Mouse (Mus musculus) C2C12 (cell line): ENCODE results near the gene Mettl15. TPM values are rescaled to one million over a fixed set of nuclear protein-coding genes. Genes with fewer than 3 reads are reported as not detected.
"Not testable (repeated sequence)": the region's sequence is repeated elsewhere in the genome, so short reads cannot be mapped to it uniquely, and the experiment has no call there.

ENCODE experiments used
- H3K27me3 ChIP-seq: one replicate; pipeline ENCODE4 v1.6.1; 2011; ENCODE audit not compliant: control insufficient read depth, insufficient read depth, insufficient read length
- H3K36me3 ChIP-seq: one replicate; pipeline ENCODE4 v1.6.1; 2011; ENCODE audit not compliant: control insufficient read depth, insufficient read depth
- H3K4me3 ChIP-seq: one replicate; pipeline ENCODE4 v1.5.1; 2011; ENCODE audit warnings: mild to moderate bottlenecking, control low read depth; ENCODE audit not compliant: poor library complexity, insufficient read depth, severe bottlenecking
- H3K79me2 ChIP-seq: one replicate; pipeline ENCODE4 v1.6.1; 2011; ENCODE audit not compliant: control insufficient read depth, insufficient read depth
- H3K79me3 ChIP-seq: one replicate; pipeline ENCODE4 v1.6.1; 2011; ENCODE audit warnings: low read depth, control low read depth
- H3ac ChIP-seq: one replicate; pipeline ENCODE3; 2011; ENCODE audit warnings: low read depth; ENCODE audit not compliant: control insufficient read depth, insufficient read length
- CEBPB ChIP-seq: IDR thresholded peaks from one replicate; pipeline ENCODE4 v1.6.1; 2011; ENCODE audit warnings: low read depth, mild to moderate bottlenecking, control low read depth, moderate library complexity
- CTCF ChIP-seq: IDR thresholded peaks from one replicate; pipeline ENCODE4 v1.5.1; 2011; ENCODE audit not compliant: control insufficient read depth, insufficient read depth, insufficient read length
- FOSL1 ChIP-seq: IDR thresholded peaks from one replicate; pipeline ENCODE4 v1.8.0; 2011; ENCODE audit warnings: mild to moderate bottlenecking, low read length; ENCODE audit not compliant: poor library complexity, insufficient read depth, severe bottlenecking
- MAX ChIP-seq: IDR thresholded peaks from one replicate; pipeline ENCODE4 v1.6.1; 2011; ENCODE audit warnings: mild to moderate bottlenecking, control low read depth
- MYOD1 ChIP-seq: IDR thresholded peaks from one replicate; pipeline ENCODE4 v1.6.1; 2011; ENCODE audit warnings: low read depth; ENCODE audit not compliant: control insufficient read depth, insufficient read length
- MYOG ChIP-seq: IDR thresholded peaks from one replicate; pipeline ENCODE4 v1.6.1; 2011; ENCODE audit not compliant: control insufficient read depth, insufficient read length; ENCODE audit errors: extremely low read depth
- USF1 ChIP-seq: IDR thresholded peaks from one replicate; pipeline ENCODE4 v1.6.1; 2011; ENCODE audit warnings: low read depth, mild to moderate bottlenecking, control low read depth, moderate library complexity
- polyA plus RNA-seq: library from polyadenylated mRNA; unstranded; fragments of >200 nt; fragmentation: generic; extraction: Trizol; gene quantifications from one replicate; pipeline ENCODE4 v1.2.1, GENCODE M21; 2012; ENCODE audit warnings: missing spikeins

Gene Mettl15
- polyA plus RNA-seq, 1 experiment, result 4.4 TPM

GRCm38 (mm10) chr2:109227196-109227595 is 53.4 kb downstream of the Mettl15 start:
- no peak for TF ChIP-seq CTCF
- TF ChIP-seq MAX, result no peak
- TF ChIP-seq FOSL1, result no peak
- Histone ChIP-seq H3K36me3 (no peaks in the 10 kb centered on the region), H3ac (no peak overlapping the region), H3K4me3 (no peak overlapping the region), H3K79me3 (no peaks in the 10 kb centered on the region), H3K27me3 (no peaks in the 10 kb centered on the region), H3K79me2 (no peaks in the 10 kb centered on the region)

DNA sequence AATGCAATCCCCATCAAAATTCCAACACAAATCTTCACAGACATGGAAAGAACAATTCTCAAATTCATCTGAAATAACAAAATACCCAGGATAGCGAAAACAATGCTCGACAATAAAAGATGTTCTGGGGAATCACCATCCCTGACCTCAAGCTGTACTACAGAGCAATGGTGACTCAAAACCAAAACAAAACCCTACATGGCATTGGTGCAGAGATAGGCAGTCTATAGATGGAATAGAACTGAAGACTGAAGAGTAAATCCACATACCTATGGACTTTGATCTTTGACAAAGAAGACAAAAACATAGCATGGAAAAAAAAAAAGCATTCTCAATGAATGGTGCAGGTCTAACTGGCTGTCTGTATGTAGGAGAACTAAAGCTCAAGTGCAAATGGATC is 59.1 kb downstream of the Mettl15 start:
- TF ChIP-seq USF1, result no peak
- Histone ChIP-seq H3K4me3 (no peak overlapping the region), H3K79me3 (no peaks in the 10 kb centered on the region)

DNA sequence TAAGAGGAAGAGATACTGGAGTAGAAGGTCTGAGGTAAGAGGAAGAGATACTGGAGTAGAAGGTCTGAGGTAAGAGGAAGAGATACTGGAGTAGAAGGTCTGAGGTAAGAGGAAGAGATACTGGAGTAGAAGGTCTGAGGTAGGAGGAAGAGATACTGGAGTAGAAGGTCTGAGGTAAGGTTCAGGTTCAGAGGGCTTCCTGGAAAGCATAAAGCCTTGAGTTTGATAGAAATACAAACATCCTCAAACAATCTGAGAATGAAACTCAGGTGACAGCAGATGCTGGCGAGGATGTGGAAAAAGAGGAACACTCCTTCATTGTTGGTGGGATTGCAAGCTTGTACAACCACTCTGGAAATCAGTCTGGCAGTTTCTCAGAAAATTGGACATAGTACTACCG is 63.9 kb downstream of the Mettl15 start:
- not testable (repeated sequence) for H3K4me3 ChIP-seq, H3K79me3 ChIP-seq, H3K36me3 ChIP-seq, H3ac ChIP-seq, H3K79me2 ChIP-seq, H3K27me3 ChIP-seq

More for the DNA sequence above, 59.1 kb downstream of the Mettl15 start:
- Histone ChIP-seq H3K27me3 (no peaks in the 10 kb centered on the region), H3K36me3 (no peaks in the 10 kb centered on the region), H3ac (no peak overlapping the region), H3K79me2 (no peaks in the 10 kb centered on the region)

GRCm38 (mm10) chr2:109210641-109211040 is 69.9 kb downstream of the Mettl15 start:
- H3K79me3 ChIP-seq, H3K27me3 ChIP-seq, H3ac ChIP-seq, H3K36me3 ChIP-seq, H3K4me3 ChIP-seq, H3K79me2 ChIP-seq: not testable (repeated sequence)

DNA sequence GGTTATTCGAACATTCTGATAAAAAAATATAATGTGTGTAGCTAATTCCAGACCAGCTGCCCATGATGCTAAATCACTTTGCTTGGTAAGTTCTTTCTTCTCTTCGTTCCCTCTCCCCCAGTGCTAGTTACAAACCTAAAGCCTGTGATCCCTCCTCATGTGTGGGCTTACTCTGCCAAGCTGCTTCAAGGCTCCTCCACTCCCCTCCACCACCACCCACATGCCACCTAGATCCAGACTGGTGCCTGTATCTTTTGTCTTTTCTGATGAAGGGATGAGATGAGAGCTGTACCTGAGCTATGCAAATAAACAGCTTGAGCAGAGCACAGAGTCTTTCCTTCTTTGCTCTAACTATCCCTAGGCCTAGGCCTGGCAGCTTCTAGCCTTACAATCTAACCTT is 72.5 kb downstream of the Mettl15 start:
- H3K27me3 ChIP-seq, result no peaks in the 10 kb centered on the region
- H3ac ChIP-seq, result no peak overlapping the region
- H3K79me2 ChIP-seq, result no peaks in the 10 kb centered on the region
- no peaks in the 10 kb centered on the region for H3K36me3 ChIP-seq
- no peak overlapping the region for H3K4me3 ChIP-seq
- TF ChIP-seq MYOG (no peak), MAX (no peak), USF1 (no peak), FOSL1 (no peak), CEBPB (no peak), MYOD1 (no peak), CTCF (no peak)
- H3K79me3 ChIP-seq, result no peaks in the 10 kb centered on the region

GRCm38 (mm10) chr2:109182993-109183392 is 97.6 kb downstream of the Mettl15 start:
- H3K79me3 ChIP-seq, result no peaks in the 10 kb centered on the region
- no peak overlapping the region for H3ac ChIP-seq
- H3K79me2 ChIP-seq, result no peaks in the 10 kb centered on the region
- H3K36me3 ChIP-seq, result no peaks in the 10 kb centered on the region
- no peaks in the 10 kb centered on the region for H3K27me3 ChIP-seq
- TF ChIP-seq USF1, result no peak
- TF ChIP-seq FOSL1, result no peak
- no peak overlapping the region for H3K4me3 ChIP-seq

DNA sequence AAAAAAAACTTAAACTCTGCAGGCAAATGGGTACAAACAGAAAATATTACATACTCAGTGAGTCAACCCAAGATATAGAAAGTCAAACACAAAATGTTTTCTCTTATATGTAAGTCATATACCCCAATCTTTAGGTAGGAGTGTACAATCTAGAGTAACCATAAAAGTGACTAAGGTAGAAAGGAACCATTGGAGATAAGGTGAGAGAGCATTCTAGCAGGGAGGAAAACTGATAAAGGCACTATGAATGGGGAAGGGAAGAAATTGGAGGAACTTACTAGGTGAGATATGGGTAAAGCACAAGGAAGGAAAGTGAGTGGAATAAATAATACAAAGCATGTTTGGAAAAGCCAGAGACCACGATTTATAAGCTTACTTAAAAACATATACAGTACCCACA is 122.0 kb downstream of the Mettl15 start:
- no peak overlapping the region for H3K4me3 ChIP-seq
- no peaks in the 10 kb centered on the region for H3K36me3 ChIP-seq
- no peaks in the 10 kb centered on the region for H3K27me3 ChIP-seq
- no peaks in the 10 kb centered on the region for H3K79me3 ChIP-seq
- no peak overlapping the region for H3ac ChIP-seq
- no peaks in the 10 kb centered on the region for H3K79me2 ChIP-seq
- TF ChIP-seq MYOD1, result no peak
- TF ChIP-seq MYOG, result no peak
- no peak for TF ChIP-seq CTCF
- no peak for TF ChIP-seq USF1
- TF ChIP-seq FOSL1, result no peak
- TF ChIP-seq CEBPB, result no peak
- TF ChIP-seq MAX, result no peak
